Mouse (Mus musculus) fat pad, adult 2 months (tissue): ENCODE data around the gene Cish.

Experiments used
- DNase-seq: peaks from one replicate; pipeline ENCODE4 v3.0.0-alpha.2; 2011; ENCODE audit warnings: low read depth, low spot score; ENCODE audit errors: extremely low read depth

Gene Cish

DNA sequence AAGGTAGTCTGAATTCAATTTTAAA lies at the start of gene Cish:
Cish (plus strand) TSS at position 11 of the 25 bp plus-strand sequence.
- no peak for DNase-seq

DNA sequence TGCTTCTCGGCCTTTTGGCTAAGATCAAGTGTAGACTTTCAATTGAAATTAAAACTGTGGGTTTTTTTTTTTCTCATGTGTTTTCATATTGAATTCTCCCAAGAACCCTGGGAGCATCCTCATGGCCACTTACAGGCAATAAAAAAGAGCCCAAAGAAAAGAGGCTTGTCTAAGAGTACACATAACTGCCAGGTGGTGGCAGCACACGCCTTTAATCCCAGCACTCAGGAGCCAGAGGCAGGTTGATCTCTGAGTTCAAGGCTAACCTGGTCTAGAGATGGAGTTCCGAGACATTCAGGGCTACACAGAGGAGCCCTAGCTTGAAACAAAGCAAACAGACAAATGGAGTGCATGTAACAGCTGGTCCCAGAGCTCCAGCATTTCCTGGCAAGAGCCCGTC lies 49.7 kb upstream of the Cish start:
- no peak for DNase-seq

DNA sequence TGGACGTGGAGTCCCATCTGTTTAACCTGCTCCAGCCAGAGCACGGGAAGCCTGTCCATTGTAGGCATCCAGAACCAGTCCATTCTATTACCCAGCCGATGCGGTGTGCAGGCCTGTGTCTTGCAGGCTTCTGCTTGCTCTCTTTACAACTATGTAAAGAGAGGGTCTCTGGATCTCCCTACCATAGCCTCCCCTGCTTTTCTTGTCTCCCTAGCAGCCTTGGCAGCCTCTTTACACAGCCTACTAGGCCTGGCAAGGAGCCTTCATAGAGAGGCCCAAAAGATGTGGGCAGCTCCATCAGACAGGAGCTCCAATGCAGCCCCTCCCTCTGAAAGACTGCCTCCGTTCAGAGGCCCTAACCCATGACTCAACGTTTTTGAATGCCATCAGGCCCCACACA lies 46.7 kb upstream of the Cish start:
- no peak for DNase-seq

DNA sequence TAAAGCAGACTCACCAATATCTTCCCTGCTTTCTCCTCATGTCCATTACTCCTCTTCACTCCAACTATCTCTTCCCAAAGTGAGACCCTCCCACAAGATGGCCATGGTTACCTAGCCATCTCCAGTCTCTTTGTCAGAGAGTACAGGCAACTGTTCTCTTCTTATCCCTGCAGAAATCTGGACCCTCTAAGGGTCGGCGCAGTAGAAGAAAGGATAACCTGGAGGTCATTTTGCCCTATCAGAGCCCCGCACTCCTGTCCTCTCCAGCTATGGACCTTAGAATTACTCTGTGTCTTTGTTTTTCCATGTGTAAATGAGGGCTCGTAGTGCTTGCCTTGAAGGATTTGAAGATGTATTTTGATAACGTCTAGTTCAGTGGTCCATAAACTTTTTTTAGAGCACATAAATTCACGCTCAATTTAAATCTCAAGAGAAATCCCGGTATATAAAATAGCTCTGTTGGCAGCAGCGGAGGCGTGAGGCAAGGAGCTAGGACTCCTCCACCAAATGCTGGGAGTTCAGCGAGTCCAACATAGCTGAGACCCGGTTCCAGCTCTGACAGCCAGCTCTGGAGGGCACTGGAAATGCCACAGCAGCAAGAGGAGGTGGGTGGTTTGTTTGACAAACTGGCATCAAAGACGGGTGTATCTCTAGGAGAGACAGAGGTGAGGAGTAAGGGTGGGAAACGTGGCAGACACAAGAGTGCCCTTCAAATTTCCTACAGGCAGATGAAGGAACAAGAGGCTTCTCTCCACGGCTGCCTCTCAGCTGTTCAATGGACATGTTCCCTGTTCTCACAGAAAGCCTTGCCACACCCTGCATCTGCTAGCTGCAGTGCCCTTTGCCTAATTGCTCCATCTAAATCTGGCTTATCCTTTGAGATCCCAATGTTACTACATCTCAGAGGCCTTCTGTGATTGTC lies 45.1 kb upstream of the Cish start:
- no peak for DNase-seq

DNA sequence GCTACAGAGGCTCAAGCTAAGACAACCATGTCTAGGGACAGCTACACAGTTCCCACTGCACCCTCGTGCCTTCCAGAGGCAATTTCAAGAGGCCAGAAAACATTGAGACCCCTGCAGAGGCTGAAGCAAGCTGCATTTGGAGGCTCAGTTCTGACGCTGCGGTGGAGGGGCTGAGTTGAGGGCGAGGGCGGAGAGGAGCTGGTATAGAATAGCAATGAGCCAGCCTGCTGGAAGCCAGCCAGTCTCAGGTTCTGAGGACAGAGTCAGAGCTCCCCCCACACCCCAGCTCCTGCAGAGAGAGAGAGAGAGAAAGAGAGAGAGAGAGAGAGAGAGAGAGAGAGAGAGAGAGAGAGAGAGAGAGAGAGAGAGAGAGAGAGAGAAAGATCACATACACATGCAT lies 43.7 kb upstream of the Cish start:
- DNase-seq, result no peak

DNA sequence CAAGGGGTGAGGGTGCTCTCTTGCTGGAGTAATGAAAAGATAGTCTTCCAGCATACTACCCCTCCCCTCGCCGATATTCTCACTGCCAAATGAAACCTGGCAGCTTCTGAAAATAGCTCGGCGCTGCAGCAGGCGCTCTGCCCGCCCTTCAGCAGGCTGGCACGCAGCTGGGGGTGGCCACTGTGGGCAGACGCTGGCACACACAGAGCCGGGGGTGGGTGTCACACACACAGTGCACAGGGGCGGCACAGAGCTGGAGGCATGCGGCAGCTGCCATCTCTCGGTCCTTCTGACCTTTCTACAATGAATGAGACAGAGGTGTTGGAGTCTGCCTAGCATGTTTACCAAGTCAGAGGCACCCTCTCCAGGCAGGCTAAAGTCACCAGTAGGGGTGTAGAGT lies 41.4 kb upstream of the Cish start:
- DNase-seq, result no peak

DNA sequence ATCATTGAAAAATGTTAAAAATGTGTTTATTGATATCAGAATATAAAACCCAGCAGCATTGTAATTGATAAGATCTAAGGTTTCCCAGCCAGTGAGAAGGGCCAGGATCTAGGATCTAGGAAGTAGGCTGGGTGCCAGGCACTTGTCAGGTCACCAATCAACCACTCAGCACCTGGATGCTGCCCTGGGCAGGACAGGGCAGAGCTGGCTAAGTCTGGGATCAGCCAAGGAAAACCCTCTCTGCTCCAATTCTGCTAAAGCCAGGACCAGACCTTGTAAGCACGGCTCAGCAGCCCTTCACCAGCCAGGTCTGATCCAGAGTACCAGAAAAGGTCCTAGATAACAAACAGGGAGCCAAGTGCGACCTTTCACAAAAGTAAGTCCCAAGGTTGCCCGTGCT lies 40.9 kb upstream of the Cish start:
- peak; percentile 64 for DNase-seq

DNA sequence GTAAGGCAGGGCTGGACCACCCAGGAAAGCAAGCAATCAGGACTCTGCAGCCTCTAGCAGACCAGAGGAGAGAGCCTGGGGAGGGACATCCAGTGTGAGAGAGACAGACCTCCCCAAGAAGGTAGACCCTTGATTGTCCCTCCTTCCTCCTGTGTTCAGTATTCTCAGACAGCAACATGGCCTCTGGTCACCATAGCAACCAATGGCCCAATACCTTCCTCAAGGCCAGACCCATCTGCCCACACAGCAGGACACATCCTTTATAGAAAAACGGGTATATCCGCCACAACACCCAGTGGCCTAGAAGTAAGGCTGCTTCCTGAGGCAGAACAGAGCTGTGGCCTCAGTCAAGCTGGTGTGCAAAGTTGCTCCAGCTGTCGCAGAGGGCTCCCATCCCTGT lies 40.2 kb upstream of the Cish start:
- DNase-seq, result no peak

DNA sequence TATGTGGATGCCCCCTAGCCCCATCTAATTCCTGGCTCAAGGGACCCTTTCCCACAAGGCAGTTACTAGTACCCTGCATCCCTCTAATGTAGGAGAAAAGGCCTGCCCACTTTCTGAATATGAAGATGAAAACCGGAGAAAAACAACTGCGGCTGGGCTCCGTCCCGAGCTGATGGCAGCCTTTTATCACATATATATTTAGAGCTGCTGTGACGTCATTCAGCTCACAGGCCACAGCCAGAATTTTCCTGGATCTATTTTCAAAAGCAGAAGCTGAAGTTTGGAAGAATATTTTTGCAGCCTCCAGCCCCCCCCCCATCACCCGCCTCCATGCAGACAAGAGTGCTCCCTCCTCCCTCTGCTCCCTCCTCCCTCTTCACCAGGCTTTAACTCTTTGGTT lies 36.3 kb upstream of the Cish start:
- DNase-seq, result no peak

DNA sequence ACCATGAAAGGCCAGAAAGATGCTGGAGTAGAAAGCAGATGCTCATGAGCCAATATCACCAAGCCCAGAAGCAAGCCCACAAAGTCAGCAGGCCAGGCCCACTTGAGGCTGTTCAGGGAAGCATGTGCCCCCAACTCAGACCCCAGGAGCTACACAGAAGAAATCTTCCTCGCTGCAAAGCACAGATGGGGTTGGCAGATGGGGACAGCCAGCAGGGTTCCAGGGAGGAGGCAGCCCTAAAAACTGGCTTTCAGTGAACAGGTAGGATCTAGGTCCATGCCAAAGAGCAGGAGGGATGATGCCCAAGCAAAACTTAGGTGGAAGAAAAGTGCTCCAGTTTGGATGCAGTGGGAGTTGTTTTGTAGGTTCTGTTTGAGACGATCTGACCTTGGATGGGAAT lies 35.4 kb upstream of the Cish start:
- no peak for DNase-seq

DNA sequence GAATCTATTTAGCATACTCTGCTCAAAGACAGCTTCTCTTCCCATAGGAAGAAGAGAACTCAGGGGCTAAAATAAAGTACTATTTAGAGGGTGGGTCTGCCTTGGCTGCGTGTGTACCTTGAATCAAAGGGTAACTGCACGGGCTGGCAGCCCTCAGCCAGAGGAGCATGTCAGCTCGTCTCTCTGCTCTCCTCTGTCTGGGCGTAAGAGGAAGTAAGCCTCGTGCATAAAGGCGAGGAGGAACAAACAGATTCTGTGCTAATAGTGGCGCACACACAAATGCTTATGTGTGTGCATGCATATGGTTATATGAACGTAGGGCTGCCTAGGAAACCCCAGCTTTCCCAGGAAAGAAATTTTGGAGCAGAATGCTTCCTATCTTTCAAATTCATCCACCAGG lies 35.0 kb upstream of the Cish start:
- no peak for DNase-seq

DNA sequence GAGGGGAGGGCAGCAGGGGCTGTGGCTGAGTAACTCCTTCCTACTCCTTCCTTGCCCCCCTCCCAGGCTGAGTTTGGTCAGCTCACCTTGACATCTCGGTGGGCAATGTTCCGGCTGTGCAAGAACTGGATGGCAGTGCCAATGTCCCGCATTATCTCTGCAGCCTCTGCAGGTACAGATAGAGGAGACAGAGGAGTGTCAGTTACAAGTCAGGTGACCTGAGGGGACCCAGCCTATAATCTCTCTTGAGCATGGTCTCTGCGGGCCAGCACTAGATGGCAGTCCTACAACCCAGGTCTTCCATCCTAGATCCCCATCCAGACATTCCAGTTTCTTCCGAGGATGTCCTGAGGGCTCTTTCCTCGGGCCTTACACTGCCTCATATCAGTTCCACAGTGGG lies 34.0 kb upstream of the Cish start:
- no peak for DNase-seq

DNA sequence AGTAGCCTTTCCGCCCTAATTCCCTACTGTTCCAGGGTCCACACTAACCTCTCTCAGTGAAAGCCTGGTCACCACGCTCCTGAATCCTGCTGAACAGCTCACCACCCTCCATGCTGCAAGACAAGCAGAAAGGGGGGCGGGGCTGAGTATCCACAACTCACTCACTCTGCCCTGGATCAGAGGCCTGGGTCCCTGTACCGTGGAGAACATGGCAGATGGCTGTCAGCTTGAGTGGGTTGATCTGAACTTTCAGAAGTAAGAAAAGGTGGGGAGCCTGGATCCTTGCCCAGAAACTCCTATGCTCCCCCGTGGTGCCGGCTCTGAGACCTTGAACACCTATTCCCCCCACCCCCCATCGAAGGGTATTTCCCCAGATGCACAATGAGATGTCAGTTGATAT lies 33.5 kb upstream of the Cish start:
- DNase-seq, result no peak

DNA sequence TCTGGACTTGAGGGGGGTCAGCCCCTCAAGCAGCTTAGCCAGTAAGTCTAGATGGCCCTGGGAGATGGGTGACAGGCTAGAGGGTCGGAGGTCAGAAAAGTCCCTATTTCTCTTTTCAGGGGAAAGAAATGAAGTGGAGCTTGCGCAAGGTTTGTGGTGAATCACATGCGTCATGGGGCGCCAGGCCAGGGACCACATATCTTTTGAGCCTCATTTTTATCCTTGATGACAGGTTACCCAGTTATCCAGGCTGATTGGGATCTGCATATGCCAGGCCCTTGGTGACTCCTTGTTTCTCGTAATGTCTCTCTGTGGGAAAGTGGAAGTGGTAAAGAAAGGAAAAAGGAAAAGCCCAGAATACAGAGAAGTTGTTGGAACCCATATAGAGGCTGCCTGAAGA lies 31.9 kb upstream of the Cish start:
- DNase-seq, result no peak

DNA sequence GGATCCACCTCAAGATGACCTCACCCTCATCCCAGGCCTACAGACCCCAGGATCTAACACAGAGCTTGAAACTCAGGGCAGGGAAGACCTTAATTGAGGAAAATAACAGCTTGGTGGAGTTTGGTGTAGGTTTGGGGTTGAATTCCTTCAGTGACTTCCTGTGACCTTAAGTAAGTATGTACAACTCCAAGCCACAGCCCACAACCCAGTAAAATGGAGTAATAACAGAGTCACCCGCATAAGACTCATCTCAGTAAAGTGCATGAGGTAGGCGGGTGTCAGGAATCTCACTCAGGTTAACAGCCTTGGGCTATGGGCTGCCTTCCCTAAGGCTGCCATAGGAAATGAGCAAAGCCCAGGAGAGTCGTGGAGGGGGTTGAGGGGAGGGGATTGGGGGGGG lies 31.1 kb upstream of the Cish start:
- DNase-seq, result no peak

DNA sequence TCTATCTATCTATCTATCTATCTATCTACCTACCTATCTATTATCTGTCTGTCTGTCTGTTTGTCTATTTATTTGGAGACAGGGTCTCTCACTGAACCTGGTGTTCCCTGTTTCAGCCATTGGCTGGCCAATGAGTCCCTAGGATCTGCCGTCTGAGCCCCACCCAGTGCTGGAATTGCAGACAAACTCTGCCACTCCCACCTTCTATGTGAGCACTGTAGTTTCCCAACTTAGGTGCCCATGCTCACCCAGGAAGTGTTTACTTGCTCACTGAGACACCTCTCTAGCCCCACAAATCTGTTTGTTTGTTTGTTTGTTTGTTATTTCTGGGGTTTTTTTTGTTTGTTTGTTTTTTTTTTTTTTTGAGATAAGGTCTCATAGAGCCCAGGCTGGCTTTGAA lies 28.8 kb upstream of the Cish start:
- DNase-seq, result no peak

DNA sequence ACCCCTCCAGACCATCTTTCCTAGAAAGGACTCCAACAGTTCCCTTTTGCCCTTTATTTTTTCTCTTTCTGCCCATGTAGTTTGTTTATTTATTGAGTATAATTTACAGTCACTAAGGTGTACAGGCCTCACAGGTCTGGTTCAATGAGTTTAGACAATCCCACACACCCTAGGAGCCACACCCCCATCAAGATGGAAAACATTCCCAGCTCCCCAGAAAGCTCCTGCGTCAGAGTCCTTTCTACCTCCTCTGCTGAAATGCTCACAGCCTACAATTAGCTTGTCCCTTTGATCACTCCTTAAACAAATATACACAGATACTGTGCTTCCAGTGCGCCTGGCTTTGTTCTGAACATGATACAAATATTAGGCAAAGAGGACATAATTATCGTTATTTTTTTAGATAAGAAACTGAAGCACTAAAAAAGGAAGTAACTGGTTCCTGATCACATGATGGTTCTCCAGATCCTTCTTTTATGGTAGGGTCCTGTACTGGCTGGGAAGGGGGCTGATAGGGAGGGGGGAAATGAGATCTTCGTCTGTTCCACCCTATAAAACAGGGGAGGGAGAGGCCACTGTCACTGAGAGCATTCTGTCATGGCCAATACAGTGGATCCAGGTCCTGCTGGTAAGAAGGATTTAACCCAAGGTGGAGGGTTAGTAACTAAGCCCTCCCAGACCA lies 28.0 kb upstream of the Cish start:
- DNase-seq, result no peak

DNA sequence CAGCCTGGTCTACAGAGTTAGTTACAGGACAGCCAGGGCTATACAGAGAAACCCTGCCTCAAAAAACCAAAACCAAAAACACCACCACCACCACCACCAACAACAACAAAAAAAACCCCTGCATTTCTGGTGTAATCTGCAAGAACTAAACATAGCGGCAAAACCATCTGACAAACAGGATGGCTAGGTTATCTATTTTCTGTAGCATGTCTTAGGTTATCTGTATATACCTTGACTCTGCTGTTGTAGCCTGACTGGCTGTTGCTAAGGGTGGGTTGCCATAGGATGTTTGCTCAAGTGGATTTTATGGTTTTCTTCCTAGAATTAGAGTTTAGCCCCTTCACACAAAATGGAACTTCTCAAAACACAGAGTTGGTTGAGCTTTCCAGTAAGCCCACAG lies 26.1 kb upstream of the Cish start:
- no peak for DNase-seq

DNA sequence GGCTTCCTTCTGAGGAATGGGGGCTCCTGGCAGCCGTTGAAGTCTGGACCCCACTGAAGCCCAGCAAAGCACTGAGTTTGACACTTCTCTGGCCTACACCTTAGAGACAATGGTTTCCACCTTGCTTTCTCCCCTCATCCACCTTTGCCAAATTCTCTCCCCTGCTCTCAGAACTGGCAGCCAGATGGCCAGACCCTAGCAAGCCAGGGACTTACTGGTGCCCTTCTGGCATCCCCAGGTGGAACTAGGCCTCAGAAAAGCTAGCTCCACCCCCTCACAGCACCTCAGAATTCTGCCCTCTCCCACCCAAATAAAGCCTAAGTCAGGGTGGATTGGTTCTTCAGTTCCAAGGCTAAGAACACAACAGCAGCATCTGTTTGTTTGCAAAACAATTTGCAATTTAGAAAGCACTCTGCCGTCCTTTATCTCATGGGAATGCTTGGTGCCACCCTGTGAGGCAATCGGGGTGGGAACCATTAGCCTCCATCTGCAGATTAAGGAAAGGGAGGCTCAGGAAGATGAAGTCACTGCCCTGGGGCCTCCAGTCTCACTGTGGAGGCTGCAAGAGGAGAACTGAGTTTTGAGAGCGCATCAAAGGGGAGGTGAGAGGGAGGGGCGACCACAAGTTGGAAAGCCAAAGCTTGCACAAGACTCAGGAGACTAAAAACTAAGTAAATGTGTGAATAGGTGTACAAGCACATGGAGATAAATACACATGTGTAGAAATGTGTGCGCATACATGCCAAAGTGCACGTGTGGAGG lies 24.5 kb upstream of the Cish start:
- no peak for DNase-seq

DNA sequence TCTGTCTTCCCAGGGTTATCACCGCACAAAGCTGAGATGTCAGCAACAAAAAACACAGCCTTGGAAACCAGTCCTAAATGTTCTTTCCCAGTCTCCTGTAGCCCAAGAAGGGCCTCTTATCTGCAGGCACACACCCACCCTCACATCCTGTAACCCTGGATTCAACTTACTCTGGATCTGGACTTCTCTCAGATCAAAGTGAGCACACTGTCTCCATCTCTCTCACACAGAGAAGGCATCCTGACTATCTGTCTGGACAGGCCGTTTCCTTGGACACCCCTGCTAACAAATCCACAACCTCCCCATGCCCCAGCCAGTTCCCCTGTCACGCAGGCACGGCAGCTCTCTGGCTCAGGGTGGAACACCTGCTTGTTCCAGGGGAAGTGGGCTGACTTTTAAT lies 23.5 kb upstream of the Cish start:
- DNase-seq, result no peak

DNA sequence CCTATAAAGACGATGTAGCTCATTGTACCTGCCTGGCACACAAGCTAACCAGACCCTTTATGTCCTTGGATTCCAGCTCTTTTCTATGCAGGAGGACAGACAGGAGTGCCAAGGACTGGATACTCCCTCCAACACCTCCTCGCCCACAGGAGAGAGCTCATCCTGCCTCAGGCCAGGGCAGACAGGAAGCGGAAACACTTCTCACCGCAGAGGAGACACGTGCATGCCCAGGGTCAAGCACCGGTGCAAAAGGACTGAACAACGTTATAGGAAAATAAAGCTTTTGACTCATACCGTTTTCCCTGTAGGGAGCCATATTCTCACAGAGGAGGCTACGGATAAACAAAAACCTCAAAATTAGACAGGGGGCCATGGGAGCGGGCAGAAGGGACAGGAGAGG lies 22.6 kb upstream of the Cish start:
- DNase-seq, result no peak

DNA sequence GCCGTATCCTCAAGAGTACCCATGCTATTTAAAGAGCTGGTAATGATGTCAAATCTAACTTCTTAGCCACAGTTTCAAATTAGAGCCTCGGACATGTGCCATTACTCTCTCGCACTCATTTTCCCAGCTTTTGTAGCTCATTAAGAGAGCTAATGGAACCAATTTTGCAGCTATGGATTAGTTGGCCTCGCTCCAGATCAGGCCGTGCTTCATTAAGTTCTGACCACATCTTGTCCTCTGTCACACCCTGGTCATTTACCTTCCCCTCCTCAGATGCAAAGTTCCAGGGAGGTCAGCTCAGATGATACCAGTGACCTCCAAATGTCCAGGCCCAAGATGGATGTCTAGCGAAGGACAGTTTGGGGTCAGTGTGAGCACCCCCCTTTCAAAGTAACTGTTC lies 21.1 kb upstream of the Cish start:
- no peak for DNase-seq

DNA sequence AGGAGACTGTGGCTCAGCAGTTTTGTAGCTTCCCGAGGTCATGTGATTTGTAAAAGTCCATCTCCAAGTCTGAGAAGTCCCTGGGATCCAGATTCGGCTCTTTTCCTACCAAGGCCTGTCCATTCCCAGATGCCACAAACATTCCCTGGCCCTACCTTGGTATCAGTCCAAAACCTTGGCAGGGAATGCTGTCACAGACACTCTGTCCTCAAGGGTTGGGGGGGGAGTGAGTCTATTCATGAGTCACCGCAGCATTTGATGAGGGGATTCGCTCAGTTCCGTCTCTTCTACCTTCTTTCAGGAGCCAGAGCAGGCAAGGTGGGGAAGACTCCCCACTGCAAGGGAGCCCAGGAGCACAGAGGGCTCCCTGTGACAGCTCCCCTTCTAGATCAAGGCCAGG lies 20.1 kb upstream of the Cish start:
- DNase-seq, result no peak
